Mouse (Mus musculus) G1E (cell line): ENCODE data around the gene Rcan1.

Experiments used
- CTCF ChIP-seq: IDR thresholded peaks from 2 replicates; pipeline ENCODE4 v1.5.1; 2012; ENCODE audit warnings: low read depth, low read length, inconsistent platforms, mixed read lengths
- POLR2AphosphoS5 ChIP-seq: IDR thresholded peaks from 2 replicates; pipeline ENCODE4 v1.6.1; 2012; ENCODE audit warnings: low read depth, low read length, inconsistent platforms; ENCODE audit not compliant: insufficient replicate concordance

- TF ChIP-seq CTCF (no peak), POLR2AphosphoS5 (no peak)
These were observed 72.7 kb downstream of the Rcan1 start for GRCm38 (mm10) chr16:92397745-92398573.
